In the genomic region with DNA sequence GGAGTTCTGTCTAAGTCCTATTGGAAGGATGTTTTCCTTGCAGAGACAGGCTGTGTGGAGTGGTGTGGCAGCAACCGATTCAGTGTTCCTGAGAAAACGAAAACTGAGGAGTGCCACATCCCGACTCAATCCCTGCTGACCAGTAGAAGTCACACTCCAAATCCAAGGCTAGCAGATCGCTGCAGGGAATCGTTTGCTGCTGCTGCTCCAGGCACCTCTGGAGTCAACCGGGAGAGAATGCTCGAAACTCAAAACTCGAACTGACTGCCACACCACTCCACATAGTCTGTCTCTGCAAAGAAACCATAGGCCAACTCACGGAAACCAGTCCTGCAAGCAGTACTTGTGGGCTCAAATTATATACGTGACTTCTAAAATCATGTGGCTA, we compare ENCODE assay signal across 8 mouse cellular contexts. TPM values are rescaled to one million over a fixed set of nuclear protein-coding genes. Genes with fewer than 3 reads are reported as not detected.
DNase-seq lines count a peak whose midpoint lies in the region; ATAC-seq and TF ChIP-seq lines count a peak whose summit lies in the region.

No protein-coding gene starts in this region.

- 24% methylated on average over 10 of the region's 10 CpGs for WGBS in hindbrain, postnatal 0 days
- WGBS in lung, postnatal 0 days = 12% methylated on average over 10 of the region's 10 CpGs

- no peaks in the 10 kb centered on the region for H3K27me3 ChIP-seq in hindbrain, postnatal 0 days (ENCODE audit: insufficient read depth, low read length)
- H3K27me3 ChIP-seq in lung, postnatal 0 days (replicated peaks; ENCODE audit: insufficient read depth, low read length) = no peaks in the 10 kb centered on the region

- TF ChIP-seq EP300 in lung, postnatal 0 days (IDR thresholded peaks at IDR 0.05) = no peak

- 0 out of 2 replicates have a peak, but pooled peaks cover 3% of the 10 kb centered on the region for H3K9me3 ChIP-seq in hindbrain, postnatal 0 days (ENCODE audit: low read length)
- H3K9me3 ChIP-seq in lung, postnatal 0 days (ENCODE audit: low read length) = no peaks in the 10 kb centered on the region

- H3K9ac ChIP-seq in hindbrain, postnatal 0 days (replicated peaks; ENCODE audit: low read length) = peak overlapping the region; percentile 63
- peak overlapping the region; percentile 48 for H3K9ac ChIP-seq in lung, postnatal 0 days (replicated peaks; ENCODE audit: low read depth)

- H3K4me3 ChIP-seq in hindbrain, postnatal 0 days (ENCODE audit: low read length) = peak overlapping the region; percentile 51
- peak overlapping the region; percentile 58 for H3K4me3 ChIP-seq in lung, postnatal 0 days (ENCODE audit: low read depth, low read length)

- ATAC-seq in hindbrain, postnatal 0 days = no peak
- ATAC-seq in lung, postnatal 0 days = peak; percentile 3

- H3K4me1 ChIP-seq in hindbrain, postnatal 0 days (ENCODE audit: insufficient read depth, low read length) = 0 out of 2 replicates have a peak, but pooled peaks cover 4% of the 10 kb centered on the region
- no peaks in the 10 kb centered on the region; the same call in 1 of the 2 replicates for H3K4me1 ChIP-seq in lung, postnatal 0 days (ENCODE audit: insufficient read depth, low read depth, low read length)

- DNase-seq in cerebellum, postnatal 14 days = peak; percentile 23 to 43
- DNase-seq in cerebellum, adult 8-10 months = no peak
- DNase-seq in urinary bladder, postnatal 14 days (ENCODE audit: low spot score) = peak; percentile 9
- no peak for DNase-seq in urinary bladder, adult 2 months (ENCODE audit: low spot score)
- no peak for DNase-seq in hindbrain, postnatal 0 days (ENCODE audit: low spot score)
- DNase-seq in lung, postnatal 0 days (ENCODE audit: low spot score) = no peak
- no peak for DNase-seq in T-cell, adult 2 months (ENCODE audit: low spot score)
- no peak for DNase-seq in right cerebral cortex, postnatal 10 days (ENCODE audit: low spot score in 2 of 2)

- H3K27ac ChIP-seq in hindbrain, postnatal 0 days = peak overlapping the region; percentile 97
- H3K27ac ChIP-seq in lung, postnatal 0 days (ENCODE audit: low read length) = peak overlapping the region; percentile 96

- no peaks in the 10 kb centered on the region for H3K36me3 ChIP-seq in hindbrain, postnatal 0 days (ENCODE audit: insufficient read depth, low read length)
- no peaks in the 10 kb centered on the region for H3K36me3 ChIP-seq in lung, postnatal 0 days (ENCODE audit: insufficient read depth, low read length)

- TF ChIP-seq CTCF in hindbrain, postnatal 0 days (IDR thresholded peaks at IDR 0.05; ENCODE audit: low read depth) = no peak
- TF ChIP-seq CTCF in lung, postnatal 0 days (IDR thresholded peaks at IDR 0.05) = no peak

- H3K4me2 ChIP-seq in hindbrain, postnatal 0 days (ENCODE audit: low read depth, low read length) = peak overlapping the region; percentile 87
- peak overlapping the region; percentile 57 for H3K4me2 ChIP-seq in lung, postnatal 0 days (replicated peaks; ENCODE audit: low read depth, low read length)

RNA-seq across cellular contexts. Expression of gene Kdm8, which starts 0.4 kb away (rescaled TPM):
- polyA plus RNA-seq in urinary bladder, adult 2 months (2012; rRNA removed) = 5.8 and 6.2 TPM in 2 replicates
- 7.2 and 7.5 TPM in 2 replicates for total RNA-seq in hindbrain, postnatal 0 days (2014; rRNA removed)
- polyA plus RNA-seq in hindbrain, postnatal 0 days (2015; fragmentation: Nextera tagmentation; extraction: Ambion mirVana) = 4.1 and 5.0 TPM in 2 replicates
- polyA plus RNA-seq in lung, postnatal 0 days (2015; fragmentation: Nextera tagmentation; extraction: Ambion mirVana) = 4.2 and 5.6 TPM in 2 replicates

RNA-seq across cellular contexts. Expression of gene Nsmce1, which starts 47.3 kb away (rescaled TPM):
- 57.6 and 57.9 TPM in 2 replicates for polyA plus RNA-seq in urinary bladder, adult 2 months (2012; rRNA removed)
- 21.3 and 27.8 TPM in 2 replicates for total RNA-seq in hindbrain, postnatal 0 days (2014; rRNA removed)
- 87.9 and 88.6 TPM in 2 replicates for polyA plus RNA-seq in hindbrain, postnatal 0 days (2015; fragmentation: Nextera tagmentation; extraction: Ambion mirVana)
- polyA plus RNA-seq in lung, postnatal 0 days (2015; fragmentation: Nextera tagmentation; extraction: Ambion mirVana) = 94.0 and 94.2 TPM in 2 replicates

Comparison
In these comparisons a context has a peak if more than half of its experiments do, and no peak if none do; other contexts are left out.
1. DNase-seq: peak in cerebellum, postnatal 14 days (2 of 2) and urinary bladder, postnatal 14 days (single experiment); none in cerebellum, adult 8-10 months (single experiment), urinary bladder, adult 2 months (single experiment), hindbrain, postnatal 0 days (single experiment), lung, postnatal 0 days (single experiment), T-cell, adult 2 months (single experiment) and right cerebral cortex, postnatal 10 days (0 of 2).